Mouse (Mus musculus) embryonic facial prominence, embryonic 14.5 days (tissue): ENCODE measurements around the gene Gm10570. TPM values are rescaled to one million over a fixed set of nuclear protein-coding genes. Genes with fewer than 3 reads are reported as not detected.
A peak's percentile ranks its signal among the peaks of the same experiment; 100 is the strongest.

ENCODE experiments used
- ATAC-seq: fragments of 200-750 bp; cut with Nextera tagmentation; 2 replicates; pipeline ENCODE4 v1.8.0; 2017; ENCODE audit warnings: low read depth, moderate number of reproducible peaks, moderate TSS enrichment
- DNase-seq: peaks from one replicate; pipeline ENCODE4 v3.0.0-alpha.2; 2015; ENCODE audit warnings: low spot score
- H3K27ac ChIP-seq: fragments of 300-500 bp; sonication (generic); replicated peaks from 2 replicates; pipeline ENCODE4 v1.5.1; 2014; ENCODE audit warnings: low read depth, mild to moderate bottlenecking, low read length, moderate library complexity
- H3K27me3 ChIP-seq: fragments of 300-500 bp; sonication (generic); replicated peaks from 2 replicates; pipeline ENCODE4 v1.6.1; 2014; ENCODE audit warnings: low read length; ENCODE audit not compliant: control insufficient read depth, insufficient read depth
- H3K36me3 ChIP-seq: fragments of 300-500 bp; sonication (generic); 2 replicates; pipeline ENCODE4 v1.6.1; 2014; ENCODE audit warnings: low read length, mixed read lengths; ENCODE audit not compliant: control insufficient read depth, insufficient read depth
- H3K4me1 ChIP-seq: fragments of 300-500 bp; sonication (generic); 2 replicates; pipeline ENCODE4 v1.6.1; 2014; ENCODE audit warnings: antibody characterized with exemption, low read length; ENCODE audit not compliant: control insufficient read depth, insufficient read depth
- H3K4me2 ChIP-seq: fragments of 300-500 bp; sonication (generic); 2 replicates; pipeline ENCODE4 v1.6.1; 2014; ENCODE audit warnings: low read depth, mild to moderate bottlenecking, low read length, moderate library complexity, mixed read lengths
- H3K4me3 ChIP-seq: fragments of 300-500 bp; sonication (generic); 2 replicates; pipeline ENCODE4 v1.5.1; 2014; ENCODE audit warnings: low read depth, mild to moderate bottlenecking, low read length
- H3K9ac ChIP-seq: fragments of 300-500 bp; sonication (generic); 2 replicates; pipeline ENCODE4 v1.6.1; 2014; ENCODE audit warnings: low read depth, mild to moderate bottlenecking, low read length, moderate library complexity, mixed read lengths
- H3K9me3 ChIP-seq: fragments of 300-500 bp; sonication (generic); 2 replicates; pipeline ENCODE4 v1.6.1; 2016; ENCODE audit warnings: low read length; ENCODE audit not compliant: control insufficient read depth
- WGBS: fragments of 180-500 bp; shearing (Covaris S2); extraction: QIAGEN DNeasy Blood & Tissue Kit; methylation state at CpG from one replicate; pipeline ENCODE4 v1.1.7; 2014; 5-methylcytosine and 5-hydroxymethylcytosine counted together
- polyA plus RNA-seq: library from polyadenylated mRNA; unstranded; fragments of >200 nt; fragmentation: Nextera tagmentation; extraction: Ambion mirVana; gene quantifications from 2 replicates; pipeline ENCODE4 v1.2.1, GENCODE M21; 2014

Gene Gm10570
- polyA plus RNA-seq, 1 experiment from 2014 or later, result not detected

DNA sequence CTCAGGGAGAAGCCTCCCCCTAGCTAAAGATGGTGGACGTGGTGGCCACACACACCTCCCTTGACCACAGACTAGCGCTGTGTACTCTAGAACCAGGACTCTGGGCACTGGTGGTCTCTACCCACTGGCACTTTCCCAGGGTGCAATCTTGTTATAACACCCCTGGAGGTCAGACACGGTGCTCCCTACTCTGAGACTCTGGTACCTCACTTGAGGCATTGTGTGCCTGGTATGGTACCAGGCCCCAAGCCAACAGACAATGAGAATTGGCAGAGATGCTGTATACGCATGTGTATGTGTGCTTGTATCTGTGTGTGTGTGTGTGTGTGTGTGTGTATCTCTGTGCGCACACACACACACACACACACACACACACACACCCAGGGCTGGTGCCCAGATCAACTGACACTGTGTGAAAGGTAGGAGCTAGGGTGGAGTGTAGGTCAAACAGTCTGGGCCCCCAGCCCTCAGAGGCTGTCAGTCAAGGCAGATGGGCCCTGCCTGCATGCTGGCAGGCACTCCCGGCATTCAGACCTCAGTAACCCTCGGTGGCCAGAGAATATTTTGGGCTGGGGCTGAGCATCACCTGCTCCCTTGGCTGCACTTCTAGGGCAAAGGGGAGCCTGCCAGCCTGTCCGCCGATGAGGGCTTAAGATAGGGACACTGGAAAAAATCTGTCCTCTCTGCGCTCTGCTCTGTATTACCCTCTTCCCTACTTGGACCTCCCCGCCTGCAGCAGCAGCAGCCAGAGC is 9.4 kb downstream of the Gm10570 start:
- Histone ChIP-seq H3K27me3 (no peaks in the 10 kb centered on the region), H3K9ac (no peak overlapping the region), H3K4me3 (no peak overlapping the region), H3K9me3 (no peaks in the 10 kb centered on the region), H3K4me2 (no peak overlapping the region), H3K36me3 (no peaks in the 10 kb centered on the region), H3K27ac (no peak overlapping the region), H3K4me1 (no peaks in the 10 kb centered on the region; the same call in 1 of the 2 replicates)
- ATAC-seq (no peak), DNase-seq (no peak)
- WGBS, result 76% methylated on average over 9 of the region's 11 CpGs

DNA sequence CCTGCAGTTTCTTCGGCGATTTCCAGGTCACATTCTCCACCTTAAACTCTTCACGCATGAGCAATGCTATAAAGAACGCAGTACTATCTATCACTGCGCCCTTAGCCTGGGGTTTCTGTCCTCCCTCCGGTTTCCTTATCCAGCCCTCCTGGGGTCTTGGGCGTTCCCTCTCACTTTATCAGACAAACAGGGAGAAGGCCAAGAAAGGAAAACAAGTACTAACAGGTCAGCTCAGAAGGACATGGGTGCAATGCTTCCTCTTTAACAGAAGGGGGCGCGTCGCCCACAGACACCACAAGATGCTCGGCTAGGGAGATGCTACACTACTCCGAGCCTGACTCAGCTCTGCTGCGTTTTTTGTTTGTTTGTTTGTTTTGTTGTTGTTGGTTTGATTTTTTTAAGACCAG is 11.3 kb downstream of the Gm10570 start:
- ATAC-seq (no peak; the same call in 1 of the 2 replicates), DNase-seq (peak; percentile 60)
- Histone ChIP-seq H3K27me3 (no peaks in the 10 kb centered on the region; the same call in 1 of the 2 replicates), H3K36me3 (no peaks in the 10 kb centered on the region), H3K4me2 (no peak overlapping the region), H3K4me1 (no peaks in the 10 kb centered on the region; the same call in 1 of the 2 replicates), H3K27ac (no peak overlapping the region), H3K4me3 (no peak overlapping the region), H3K9ac (no peak overlapping the region), H3K9me3 (no peaks in the 10 kb centered on the region)
- 23% methylated on average over 13 of the region's 13 CpGs for WGBS

DNA sequence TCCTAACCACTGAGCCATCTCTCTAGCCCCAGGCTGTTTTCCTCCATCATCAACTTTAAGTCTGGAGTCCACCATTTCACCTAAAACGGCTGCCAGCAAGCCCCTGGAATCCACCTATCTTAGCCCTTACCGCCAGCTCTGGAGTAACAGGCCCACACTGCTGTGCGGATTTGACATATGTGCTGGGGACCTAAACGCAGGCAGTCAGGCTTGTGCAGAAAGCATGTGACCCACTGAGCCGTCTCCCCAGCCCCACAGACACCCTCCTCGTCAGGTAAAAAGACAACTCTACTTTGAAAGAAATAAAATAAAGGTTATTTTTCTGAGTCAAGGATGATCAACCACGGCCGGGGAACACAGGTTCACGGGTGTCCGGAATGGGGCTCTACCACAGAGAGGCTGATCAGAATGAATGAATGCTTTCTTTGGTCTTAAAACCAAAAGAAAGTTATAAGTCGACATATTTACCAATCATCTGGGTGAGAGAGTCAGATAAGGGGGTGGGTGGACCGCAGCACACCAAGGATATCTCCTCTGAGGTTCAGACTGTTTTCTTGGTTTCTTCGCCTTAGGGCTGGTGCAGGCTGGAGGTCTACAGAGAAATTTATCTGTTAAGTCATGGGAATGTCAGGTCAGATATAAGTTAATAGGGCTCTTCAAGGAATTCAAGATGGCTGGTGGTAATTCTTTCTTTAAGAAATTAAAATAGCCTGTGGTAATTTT is 12.1 kb downstream of the Gm10570 start:
- H3K27me3 ChIP-seq, result no peaks in the 10 kb centered on the region; the same call in 1 of the 2 replicates
- H3K9me3 ChIP-seq, result no peaks in the 10 kb centered on the region
- H3K27ac ChIP-seq, result no peak overlapping the region
- ATAC-seq (no peak), DNase-seq (no peak)
- H3K9ac ChIP-seq, result no peak overlapping the region
- H3K4me3 ChIP-seq, result no peak overlapping the region
- no peaks in the 10 kb centered on the region for H3K36me3 ChIP-seq
- 78% methylated on average over 13 of the region's 13 CpGs for WGBS
- H3K4me2 ChIP-seq, result no peak overlapping the region
- H3K4me1 ChIP-seq, result no peaks in the 10 kb centered on the region; the same call in 1 of the 2 replicates

DNA sequence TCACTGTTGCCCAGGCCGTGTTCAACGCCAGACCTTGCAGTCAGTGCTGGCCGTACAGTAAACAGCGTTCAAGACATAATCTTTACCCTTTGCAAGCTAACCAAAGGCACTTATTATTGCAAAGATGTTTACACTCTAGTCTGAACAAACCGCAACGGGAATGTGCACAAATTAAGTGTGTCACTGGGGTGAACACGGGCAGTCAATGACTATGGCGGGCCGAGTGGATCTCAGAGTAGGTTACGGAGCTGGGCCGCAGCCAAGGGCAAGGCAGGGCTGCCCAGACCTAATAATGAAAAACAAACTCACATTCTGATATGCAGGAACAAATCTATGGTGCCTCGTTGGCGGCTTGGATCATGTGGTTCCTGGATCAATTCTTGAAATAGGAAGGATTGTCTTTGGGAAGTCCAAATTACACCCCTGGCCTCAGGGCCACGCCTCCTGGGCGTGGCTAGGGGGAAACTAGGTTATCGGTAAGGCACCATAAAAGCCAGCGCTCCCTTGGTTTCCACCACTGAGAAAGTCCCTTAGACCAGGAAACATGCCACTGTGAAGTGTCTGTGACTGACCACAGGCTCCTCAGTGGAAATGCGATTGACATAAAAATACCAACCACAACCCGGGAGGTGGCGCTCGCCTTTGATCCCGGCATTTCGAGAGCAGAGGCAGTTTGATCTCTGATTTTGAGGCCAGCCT is 13.3 kb downstream of the Gm10570 start:
- no peak overlapping the region for H3K9ac ChIP-seq
- H3K4me2 ChIP-seq, result 0 out of 2 replicates have a peak overlapping the region, but pooled peaks have one; percentile 5
- H3K27ac ChIP-seq, result no peak overlapping the region; the same call in 1 of the 2 replicates
- no peaks in the 10 kb centered on the region; the same call in 1 of the 2 replicates for H3K4me1 ChIP-seq
- no peaks in the 10 kb centered on the region for H3K36me3 ChIP-seq
- no peaks in the 10 kb centered on the region for H3K9me3 ChIP-seq
- no peak overlapping the region for H3K4me3 ChIP-seq
- ATAC-seq, result no peak; the same call in 1 of the 2 replicates
- peak; percentile 63 for DNase-seq
- no peaks in the 10 kb centered on the region; the same call in 1 of the 2 replicates for H3K27me3 ChIP-seq
- WGBS, result 53% methylated on average over 23 of the region's 23 CpGs

DNA sequence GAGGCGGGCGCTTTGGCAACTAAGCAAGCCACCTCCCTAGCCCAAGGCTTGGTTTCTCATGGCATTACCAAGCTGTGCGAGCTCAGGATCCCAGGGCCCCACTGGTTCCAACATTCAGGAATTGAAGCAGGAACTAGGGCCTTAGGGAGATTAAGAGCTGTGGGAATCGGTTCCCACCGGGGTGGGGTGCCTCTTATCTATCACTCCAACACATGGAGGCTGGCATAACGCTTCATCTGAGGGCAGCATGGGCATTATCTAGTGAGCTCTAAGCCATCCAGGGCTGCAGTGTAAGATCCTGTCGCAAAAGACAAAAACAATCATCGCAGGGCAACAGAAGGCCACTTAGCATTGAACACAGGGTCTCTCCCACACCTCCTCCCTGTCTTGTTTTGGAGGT is 14.0 kb downstream of the Gm10570 start:
- Histone ChIP-seq H3K4me1 (no peaks in the 10 kb centered on the region; the same call in 1 of the 2 replicates), H3K27ac (no peak overlapping the region), H3K27me3 (no peaks in the 10 kb centered on the region; the same call in 1 of the 2 replicates), H3K9me3 (no peaks in the 10 kb centered on the region), H3K9ac (no peak overlapping the region), H3K4me2 (no peak overlapping the region), H3K36me3 (no peaks in the 10 kb centered on the region), H3K4me3 (no peak overlapping the region)
- DNase-seq (no peak), ATAC-seq (no peak)
- WGBS, result 85% methylated on average over 8 of the region's 8 CpGs

DNA sequence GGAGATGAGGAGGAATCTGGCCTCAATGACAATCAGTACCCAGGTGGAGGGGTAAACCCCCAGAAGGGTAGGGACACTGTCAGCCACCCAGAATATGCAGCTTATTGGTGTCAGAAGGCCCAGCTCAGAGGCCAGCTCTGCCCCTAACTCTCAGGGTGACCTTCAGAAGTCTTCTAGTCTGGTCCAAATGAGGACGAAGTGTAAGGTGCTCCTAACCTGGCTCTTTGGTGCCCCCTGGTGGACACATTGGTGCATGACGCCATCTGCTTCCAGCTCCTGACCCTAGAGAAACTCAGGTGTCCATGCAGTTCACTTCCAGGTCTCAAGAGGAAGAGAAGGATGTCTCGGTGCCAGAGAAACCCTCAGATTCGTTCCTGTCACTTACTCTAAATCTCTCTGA is 16.2 kb downstream of the Gm10570 start:
- Histone ChIP-seq H3K4me3 (no peak overlapping the region), H3K9me3 (no peaks in the 10 kb centered on the region), H3K27me3 (no peaks in the 10 kb centered on the region; the same call in 1 of the 2 replicates), H3K27ac (no peak overlapping the region), H3K9ac (no peak overlapping the region), H3K4me2 (no peak overlapping the region), H3K4me1 (no peaks in the 10 kb centered on the region; the same call in 1 of the 2 replicates), H3K36me3 (no peaks in the 10 kb centered on the region)
- peak; percentile 75 for DNase-seq
- peak; percentile 58; the same call in 1 of the 2 replicates for ATAC-seq
- 10% methylated on average over 3 of the region's 4 CpGs for WGBS

DNA sequence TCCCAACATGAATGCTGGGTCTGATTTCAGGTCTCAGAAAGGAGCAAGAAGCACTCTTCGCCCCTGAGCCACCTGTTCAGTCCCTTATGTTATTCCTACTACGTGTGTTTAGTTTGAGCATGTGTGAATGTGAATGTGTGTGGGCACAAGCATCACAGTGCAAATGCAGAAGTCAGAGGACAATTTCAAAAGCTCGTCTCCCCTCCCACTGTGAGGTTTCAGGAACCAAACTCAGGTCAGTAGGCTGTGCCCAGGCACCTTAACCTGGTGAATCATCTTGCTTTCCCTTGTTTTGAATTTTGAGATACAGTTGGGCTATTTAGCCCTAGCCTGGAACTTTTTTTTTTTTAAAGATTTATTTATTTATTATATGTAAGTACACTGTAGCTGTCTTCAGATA is 18.6 kb downstream of the Gm10570 start:
- Histone ChIP-seq H3K36me3 (no peaks in the 10 kb centered on the region), H3K4me3 (no peak overlapping the region), H3K27me3 (no peaks in the 10 kb centered on the region; the same call in 1 of the 2 replicates), H3K4me2 (no peak overlapping the region), H3K9me3 (no peaks in the 10 kb centered on the region), H3K27ac (no peak overlapping the region), H3K9ac (no peak overlapping the region), H3K4me1 (no peaks in the 10 kb centered on the region)
- DNase-seq, result no peak
- ATAC-seq, result no peak
- 66% methylated on average over 3 of the region's 3 CpGs for WGBS

DNA sequence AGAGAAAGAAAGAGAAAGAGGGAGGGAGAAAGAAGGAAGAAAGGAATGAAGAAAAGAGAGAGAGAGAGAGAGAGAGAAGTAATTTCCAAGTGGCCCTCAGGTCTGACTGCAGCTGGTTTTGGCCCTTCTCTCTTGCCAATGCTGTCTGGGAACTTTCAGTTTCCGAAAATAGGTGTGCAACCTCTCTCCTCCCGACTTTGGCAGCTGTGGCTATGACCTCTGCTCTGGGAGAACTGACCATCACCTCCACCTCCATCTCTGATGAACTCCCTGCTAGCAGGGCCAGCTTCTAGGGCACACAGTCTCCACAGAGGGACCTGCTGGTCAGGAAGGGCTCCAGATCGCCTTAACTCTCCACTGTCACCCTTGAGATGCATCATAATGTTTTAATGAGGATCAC is 21.9 kb downstream of the Gm10570 start:
- H3K27ac ChIP-seq, result no peak overlapping the region
- WGBS, result 38% methylated on average over 2 of the region's 3 CpGs

More for the DNA sequence above, 21.9 kb downstream of the Gm10570 start:
- DNase-seq (no peak), ATAC-seq (no peak)
- Histone ChIP-seq H3K4me3 (no peak overlapping the region), H3K4me2 (no peak overlapping the region), H3K4me1 (no peaks in the 10 kb centered on the region), H3K9ac (no peak overlapping the region), H3K27me3 (no peaks in the 10 kb centered on the region), H3K36me3 (no peaks in the 10 kb centered on the region), H3K9me3 (no peaks in the 10 kb centered on the region)
